Mouse (Mus musculus) liver, postnatal 0 days (tissue): Measurements from ENCODE around the gene Cd84. TPM values are rescaled to one million over a fixed set of nuclear protein-coding genes. Genes with fewer than 3 reads are reported as not detected.

Experiments
- ATAC-seq: fragments of 200-750 bp; cut with Nextera tagmentation; 2 replicates; pipeline ENCODE4 v1.8.0; 2017; ENCODE audit warnings: mild to moderate bottlenecking, moderate library complexity
- DNase-seq: peaks from one replicate; pipeline ENCODE4 v3.0.0-alpha.2; 2016
- H3K27ac ChIP-seq: fragments of 300-500 bp; sonication (generic); 2 replicates; pipeline ENCODE4 v1.5.1; 2014; ENCODE audit warnings: antibody characterized with exemption, moderate library complexity, mild to moderate bottlenecking, low read depth
- H3K27me3 ChIP-seq: fragments of 300-500 bp; sonication (generic); 2 replicates; pipeline ENCODE4 v1.6.1; 2014; ENCODE audit warnings: low read length, control low read depth, mixed read lengths; ENCODE audit not compliant: insufficient read depth
- H3K36me3 ChIP-seq: fragments of 300-500 bp; sonication (generic); replicated peaks from 2 replicates; pipeline ENCODE4 v1.6.1; 2014; ENCODE audit warnings: mild to moderate bottlenecking, control low read depth, low read length, moderate library complexity, mixed read lengths; ENCODE audit not compliant: insufficient read depth
- H3K4me1 ChIP-seq: fragments of 300-500 bp; sonication (generic); 2 replicates; pipeline ENCODE4 v1.6.1; 2014; ENCODE audit warnings: antibody characterized with exemption, mild to moderate bottlenecking, control low read depth; ENCODE audit not compliant: insufficient read depth
- H3K4me2 ChIP-seq: fragments of 300-500 bp; sonication (generic); 2 replicates; pipeline ENCODE4 v1.6.1; 2014; ENCODE audit warnings: low read depth, mild to moderate bottlenecking, low read length, moderate library complexity, mixed read lengths
- H3K4me3 ChIP-seq: fragments of 300-500 bp; sonication (generic); 2 replicates; pipeline ENCODE4 v1.5.1; 2014; ENCODE audit warnings: low read depth, low read length
- H3K9ac ChIP-seq: fragments of 300-500 bp; sonication (generic); replicated peaks from 2 replicates; pipeline ENCODE4 v1.6.1; 2014; ENCODE audit warnings: mild to moderate bottlenecking, moderate library complexity
- H3K9me3 ChIP-seq: fragments of 300-500 bp; sonication (generic); 2 replicates; pipeline ENCODE4 v1.6.1; 2016; ENCODE audit warnings: mild to moderate bottlenecking, control low read depth, low read length, mixed read lengths
- CTCF ChIP-seq: sonication (generic); IDR thresholded peaks from 2 replicates; pipeline ENCODE4 v1.5.1; 2016; ENCODE audit warnings: antibody characterized with exemption, low read depth
- EP300 ChIP-seq: IDR thresholded peaks from 2 replicates; pipeline ENCODE4 v1.6.1; 2016; ENCODE audit warnings: antibody characterized with exemption, low read depth, mild to moderate bottlenecking
- WGBS: fragments of 180-500 bp; shearing (Covaris S2); extraction: QIAGEN DNeasy Blood & Tissue Kit; methylation state at CpG from one replicate; pipeline ENCODE4 v1.1.7; 2014; ENCODE audit not compliant: insufficient replicate concordance; 5-methylcytosine and 5-hydroxymethylcytosine counted together
- polyA plus RNA-seq: library from polyadenylated mRNA; unstranded; fragments of >200 nt; fragmentation: Nextera tagmentation; extraction: Ambion mirVana; gene quantifications from 2 replicates; pipeline ENCODE4 v1.2.1, GENCODE M21; 2015

The Cd84 gene
- polyA plus RNA-seq, 1 experiment from 2014 or later, result 11.2 TPM

DNA sequence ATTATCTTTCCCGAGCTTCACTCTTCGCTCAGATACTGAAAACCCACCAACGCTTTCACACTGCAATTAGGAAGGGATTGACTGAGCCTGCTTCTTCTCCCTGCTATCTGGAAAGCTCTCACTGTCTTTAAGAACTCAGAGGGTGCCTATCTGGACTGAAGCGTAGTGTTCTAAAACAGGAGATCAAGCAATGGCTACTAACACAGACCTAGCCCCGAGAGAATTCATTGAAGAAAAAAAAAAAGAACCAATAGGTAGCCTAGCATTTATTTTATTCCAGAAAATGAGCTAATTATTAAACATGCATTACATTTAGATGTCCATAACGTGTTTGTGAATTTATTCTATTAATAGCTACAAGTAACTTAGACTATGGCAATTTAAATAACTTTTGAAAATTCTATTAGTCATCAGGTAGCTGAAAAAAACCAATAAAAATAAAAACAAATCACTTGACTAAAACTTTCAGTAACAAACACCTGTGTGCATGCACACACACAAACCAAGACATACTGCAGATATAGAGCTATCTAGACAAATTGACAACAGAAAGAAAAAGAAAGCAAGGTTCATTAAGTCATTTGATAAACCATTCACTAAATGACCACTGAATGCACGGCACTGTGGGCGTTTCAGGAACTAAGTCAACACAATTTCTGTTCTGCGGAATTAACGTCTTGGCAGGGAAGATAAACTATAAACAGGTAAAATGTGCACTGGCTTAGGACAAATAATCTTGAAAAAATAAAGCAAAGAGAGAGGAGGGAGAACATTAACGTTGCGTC, 78.8 kb downstream of the Cd84 start:
- Histone ChIP-seq H3K4me3 (peak overlapping the region; percentile 18), H3K27ac (peak overlapping the region; percentile 62), H3K36me3 (no peaks in the 10 kb centered on the region), H3K9ac (peak overlapping the region; percentile 51), H3K4me2 (peak overlapping the region; percentile 34; the same call in 1 of the 2 replicates), H3K4me1 (no peaks in the 10 kb centered on the region), H3K27me3 (no peaks in the 10 kb centered on the region), H3K9me3 (no peaks in the 10 kb centered on the region)
- DNase-seq, result no peak
- WGBS, result 51% methylated on average over 12 of the region's 12 CpGs
- TF ChIP-seq EP300, result no peak
- TF ChIP-seq CTCF, result no peak
- no peak for ATAC-seq

DNA sequence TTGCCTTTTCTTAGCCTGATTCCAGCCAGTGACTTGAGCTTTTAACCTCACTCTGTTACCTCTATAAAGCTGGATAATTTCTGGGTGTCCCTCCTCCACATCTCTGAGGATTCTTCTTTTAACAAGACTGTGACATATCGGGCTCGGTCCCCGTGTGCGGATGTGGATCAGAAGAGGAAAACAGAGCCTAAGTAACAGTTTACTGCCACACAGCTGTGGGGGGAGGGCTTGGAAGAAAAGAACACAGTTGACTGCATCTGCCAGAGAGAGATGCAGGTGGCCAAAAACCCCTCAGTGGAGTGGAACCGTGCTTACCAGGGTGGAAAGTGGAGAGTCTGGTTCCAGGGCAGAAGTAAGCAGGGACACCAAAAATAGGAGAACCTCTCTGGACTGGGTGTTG, 79.7 kb downstream of the Cd84 start:
- H3K27ac ChIP-seq, result peak overlapping the region; percentile 51
- DNase-seq, result peak; percentile 38
- WGBS, result 77% methylated on average over 5 of the region's 5 CpGs
- H3K27me3 ChIP-seq, result no peaks in the 10 kb centered on the region
- no peak for TF ChIP-seq CTCF
- peak; percentile 20; the same call in 1 of the 2 replicates for TF ChIP-seq EP300
- 0 out of 2 replicates have a peak overlapping the region, but pooled peaks have one; percentile 13 for H3K4me2 ChIP-seq
- no peaks in the 10 kb centered on the region for H3K36me3 ChIP-seq
- no peaks in the 10 kb centered on the region for H3K4me1 ChIP-seq
- peak; percentile 60 for ATAC-seq
- peak overlapping the region; percentile 13 for H3K9ac ChIP-seq
- 0 out of 2 replicates have a peak overlapping the region, but pooled peaks have one; percentile 18 for H3K4me3 ChIP-seq
- no peaks in the 10 kb centered on the region for H3K9me3 ChIP-seq

- no peak overlapping the region for H3K4me3 ChIP-seq
- WGBS, result 70% methylated on average over 6 of the region's 6 CpGs
- H3K9me3 ChIP-seq, result no peaks in the 10 kb centered on the region
- H3K4me2 ChIP-seq, result 0 out of 2 replicates have a peak overlapping the region, but pooled peaks have one; percentile 13
- DNase-seq (no peak), ATAC-seq (no peak)
- TF ChIP-seq EP300 (no peak), CTCF (no peak)
- no peaks in the 10 kb centered on the region for H3K4me1 ChIP-seq
- H3K36me3 ChIP-seq, result no peaks in the 10 kb centered on the region
- no peak overlapping the region for H3K9ac ChIP-seq
- H3K27ac ChIP-seq, result peak overlapping the region; percentile 51
- H3K27me3 ChIP-seq, result no peaks in the 10 kb centered on the region
These were observed 80.5 kb downstream of the Cd84 start for GRCm38 (mm10) chr1:171919901-171920510.

DNA sequence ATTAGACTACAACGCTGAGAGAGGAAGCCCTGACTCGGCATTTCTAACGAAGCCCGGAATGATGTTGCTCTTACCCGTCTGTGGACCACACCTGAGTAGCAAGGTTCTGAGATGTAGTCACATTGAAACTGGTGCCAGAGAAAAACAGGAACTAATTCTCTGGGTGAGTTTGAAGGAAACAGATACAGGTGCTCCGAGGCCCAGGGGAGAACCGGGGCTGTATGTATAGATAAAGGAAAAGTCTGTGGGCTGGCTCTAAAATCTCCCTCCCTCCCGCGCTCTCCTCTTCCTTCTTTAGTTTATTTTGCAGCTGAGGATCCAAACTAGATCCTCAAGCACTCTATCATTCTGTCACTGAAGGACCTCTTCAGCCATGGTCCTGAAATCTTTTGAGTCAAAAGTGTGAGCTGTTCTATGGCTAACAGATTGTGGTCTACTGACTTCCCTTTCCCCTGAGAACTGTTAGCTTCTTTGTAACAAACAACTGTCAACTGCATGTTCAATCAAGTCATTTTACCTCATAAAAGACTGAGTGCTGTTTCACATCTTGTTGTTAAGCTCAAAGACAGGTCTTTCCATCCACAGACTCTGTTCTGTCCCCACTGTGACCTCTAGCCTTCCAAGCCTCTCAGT, 81.6 kb downstream of the Cd84 start:
- Histone ChIP-seq H3K36me3 (no peaks in the 10 kb centered on the region), H3K4me1 (no peaks in the 10 kb centered on the region), H3K9me3 (no peaks in the 10 kb centered on the region), H3K4me3 (no peak overlapping the region), H3K9ac (no peak overlapping the region), H3K27ac (peak overlapping the region; percentile 56; the same call in 1 of the 2 replicates), H3K4me2 (no peak overlapping the region), H3K27me3 (no peaks in the 10 kb centered on the region)
- ATAC-seq (peak; percentile 38), DNase-seq (no peak)
- 31% methylated on average over 9 of the region's 9 CpGs for WGBS
- no peak for TF ChIP-seq CTCF
- TF ChIP-seq EP300, result no peak

- no peak overlapping the region for H3K9ac ChIP-seq
- 45% methylated on average over 2 of the region's 2 CpGs for WGBS
- H3K4me3 ChIP-seq, result no peak overlapping the region
- H3K27ac ChIP-seq, result peak overlapping the region; percentile 56; the same call in 1 of the 2 replicates
- no peak overlapping the region for H3K4me2 ChIP-seq
- no peaks in the 10 kb centered on the region for H3K4me1 ChIP-seq
- no peak for ATAC-seq
- no peaks in the 10 kb centered on the region for H3K27me3 ChIP-seq
- H3K9me3 ChIP-seq, result no peaks in the 10 kb centered on the region
- H3K36me3 ChIP-seq, result no peaks in the 10 kb centered on the region
- no peak for TF ChIP-seq EP300
- TF ChIP-seq CTCF, result no peak
- DNase-seq, result no peak
These were observed 82.1 kb downstream of the Cd84 start for GRCm38 (mm10) chr1:171921641-171922040.

- Histone ChIP-seq H3K4me1 (no peaks in the 10 kb centered on the region), H3K36me3 (no peaks in the 10 kb centered on the region), H3K9ac (no peak overlapping the region), H3K27ac (no peak overlapping the region), H3K27me3 (no peaks in the 10 kb centered on the region), H3K4me3 (no peak overlapping the region), H3K9me3 (no peaks in the 10 kb centered on the region; the same call in 1 of the 2 replicates), H3K4me2 (no peak overlapping the region)
- DNase-seq (no peak), ATAC-seq (no peak)
- 70% methylated on average over 5 of the region's 5 CpGs for WGBS
- TF ChIP-seq CTCF, result no peak
These were observed 83.3 kb downstream of the Cd84 start for GRCm38 (mm10) chr1:171922844-171923243.
